Mouse (Mus musculus) lung, postnatal 0 days (tissue): ENCODE results near the gene Nuak1.

Experiments used
- CTCF ChIP-seq: IDR thresholded peaks from 2 replicates; pipeline ENCODE4 v1.5.1; 2016; ENCODE audit warnings: antibody characterized with exemption, mild to moderate bottlenecking
- EP300 ChIP-seq: IDR thresholded peaks from 2 replicates; pipeline ENCODE4 v1.6.1; 2016; ENCODE audit warnings: antibody characterized with exemption, mild to moderate bottlenecking, control low read depth

DNA sequence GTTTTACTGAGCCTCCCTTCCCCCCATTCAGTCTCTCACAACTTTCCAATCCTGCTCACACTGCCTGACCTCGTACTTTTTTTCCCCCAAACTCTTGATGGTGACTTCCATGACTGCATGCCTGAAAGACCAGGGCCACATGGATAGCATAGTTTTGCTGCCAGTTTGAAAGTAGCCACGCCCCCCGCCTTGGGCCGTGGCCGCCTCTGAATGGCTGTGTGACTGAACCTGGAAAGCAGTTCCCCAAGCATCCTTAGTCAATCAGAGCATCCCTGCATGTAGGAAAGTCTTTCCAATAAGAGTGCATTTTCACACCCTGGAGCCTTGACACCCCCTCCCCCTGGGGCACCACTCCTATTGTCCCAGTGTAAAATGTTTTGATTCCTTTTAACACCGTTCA is 116.4 kb downstream of the Nuak1 start:
- no peak for TF ChIP-seq CTCF
- TF ChIP-seq EP300 = no peak
